Mouse (Mus musculus) CH12.LX (cell line): Measurements from ENCODE around the gene Speg. TPM values are rescaled to one million over a fixed set of nuclear protein-coding genes. Genes with fewer than 3 reads are reported as not detected.
A peak's percentile ranks its signal among the peaks of the same experiment; 100 is the strongest.

Experiments used
- DNase-seq: peaks from one replicate; pipeline ENCODE4 v3.0.0-alpha.2; 2013; ENCODE audit errors: extremely low read depth
- H3K27ac ChIP-seq: 2 replicates; pipeline ENCODE4 v1.5.1; 2012; ENCODE audit warnings: low read depth, mild to moderate bottlenecking, control low read depth, moderate library complexity; ENCODE audit not compliant: insufficient read depth
- H3K27me3 ChIP-seq: replicated peaks from 2 replicates; pipeline ENCODE3; 2012; ENCODE audit warnings: inconsistent platforms
- H3K36me3 ChIP-seq, 2 experiments: replicated peaks in 1 of 2; 2 replicates each; pipeline versions ENCODE3 to v1.6.1; 2012; ENCODE audit warnings: inconsistent platforms in 1 of 2, low read length in 1 of 2, mild to moderate bottlenecking in 1 of 2, mixed read lengths in 1 of 2, moderate library complexity in 1 of 2; ENCODE audit not compliant: control insufficient read depth in 1 of 2, insufficient read depth in 1 of 2
- H3K4me1 ChIP-seq, 2 experiments: 2 replicates each; pipeline ENCODE4 v1.6.1; 2012; ENCODE audit warnings: inconsistent platforms in 1 of 2, moderate library complexity in 1 of 2; ENCODE audit not compliant: insufficient read depth in 2 of 2, control insufficient read depth in 1 of 2
- H3K4me2 ChIP-seq: 2 replicates; pipeline ENCODE4 v1.6.1; 2012; ENCODE audit warnings: low read depth, mild to moderate bottlenecking, control low read depth; ENCODE audit not compliant: poor library complexity, insufficient read depth, severe bottlenecking
- H3K4me3 ChIP-seq, 3 experiments: fragments of 150-350 bp in 1 of 3; sonication (generic) in 1 of 3; replicated peaks in 1 of 3; 2 replicates each; pipeline versions ENCODE3 to v1.5.1; 2011 to 2012; ENCODE audit warnings: low read depth in 2 of 3, low read length in 2 of 3, mild to moderate bottlenecking in 2 of 3, moderate library complexity in 2 of 3, control low read depth in 1 of 3, improper control_type of control experiment in 1 of 3, inconsistent platforms in 1 of 3, mixed read lengths in 1 of 3; ENCODE audit not compliant: poor library complexity in 1 of 3
- H3K79me2 ChIP-seq: replicated peaks from 2 replicates; pipeline ENCODE4 v1.6.1; 2012; ENCODE audit warnings: mild to moderate bottlenecking, moderate library complexity; ENCODE audit not compliant: control insufficient read depth, poor library complexity, insufficient read depth, severe bottlenecking; ENCODE audit errors: extremely low read depth
- H3K9ac ChIP-seq: 2 replicates; pipeline ENCODE4 v1.6.1; 2012; ENCODE audit warnings: low read depth, mild to moderate bottlenecking, control low read depth, moderate library complexity; ENCODE audit not compliant: insufficient read depth
- H3K9me3 ChIP-seq: replicated peaks from 2 replicates; pipeline ENCODE3; 2012; ENCODE audit warnings: low read length, inconsistent platforms, mixed read lengths
- CHD1 ChIP-seq: IDR thresholded peaks from 2 replicates; pipeline ENCODE4 v1.6.1; 2012; ENCODE audit warnings: low read depth, low read length, improper control_type of control experiment, inconsistent platforms
- E2F4 ChIP-seq: IDR thresholded peaks from 2 replicates; pipeline ENCODE4 v1.6.1; 2011; ENCODE audit warnings: low read depth, low read length, improper control_type of control experiment; ENCODE audit not compliant: insufficient replicate concordance
- EP300 ChIP-seq: IDR thresholded peaks from 2 replicates; pipeline ENCODE4 v1.6.1; 2011; ENCODE audit warnings: low read length, improper control_type of control experiment
- JUN ChIP-seq: IDR thresholded peaks from 2 replicates; pipeline ENCODE4 v1.6.1; 2011; ENCODE audit warnings: low read depth, mild to moderate bottlenecking, low read length, improper control_type of control experiment, moderate library complexity; ENCODE audit not compliant: insufficient read depth
- KAT2A ChIP-seq: IDR thresholded peaks from 2 replicates; pipeline ENCODE4 v1.6.1; 2012; ENCODE audit warnings: low read length, improper control_type of control experiment, inconsistent platforms; ENCODE audit not compliant: insufficient replicate concordance
- MAZ ChIP-seq: IDR thresholded peaks from 2 replicates; pipeline ENCODE4 v1.6.1; 2012; ENCODE audit warnings: low read depth, mild to moderate bottlenecking, inconsistent platforms, low read length, improper control_type of control experiment, moderate library complexity
- RAD21 ChIP-seq: IDR thresholded peaks from 2 replicates; pipeline ENCODE4 v1.6.1; 2011; ENCODE audit warnings: low read depth, mild to moderate bottlenecking, low read length, improper control_type of control experiment, moderate library complexity
- RCOR1 ChIP-seq: conservative IDR thresholded peaks from 2 replicates; pipeline ENCODE4 v1.6.1; 2012; ENCODE audit warnings: low read depth, mild to moderate bottlenecking, inconsistent platforms, low read length, improper control_type of control experiment
- TCF12 ChIP-seq: IDR thresholded peaks from 2 replicates; pipeline ENCODE4 v1.6.1; 2014; ENCODE audit warnings: low read depth, mild to moderate bottlenecking, inconsistent platforms, low read length, improper control_type of control experiment
- USF2 ChIP-seq: conservative IDR thresholded peaks from 2 replicates; pipeline ENCODE4 v1.6.1; 2011; ENCODE audit warnings: low read depth, low read length, improper control_type of control experiment
- ZC3H11A ChIP-seq: IDR thresholded peaks from 2 replicates; pipeline ENCODE4 v1.6.1; 2012; ENCODE audit warnings: low read depth, mild to moderate bottlenecking, inconsistent platforms, low read length, improper control_type of control experiment
- ZKSCAN1 ChIP-seq: IDR thresholded peaks from 2 replicates; pipeline ENCODE4 v1.6.1; 2012; ENCODE audit warnings: low read depth, inconsistent platforms, low read length, improper control_type of control experiment, borderline replicate concordance
- dilution Hi-C: fragments of 300-500 bp; cut with MboI; formaldehyde crosslinking; loops from 2 replicates; pipeline ENCODE4 v1.14.3; 2020; ENCODE audit warnings: low sequenced_read_pairs; ENCODE audit not compliant: extremely low pct_unique_long_range_greater_than_20kb, extremely low pct_ligation_motif_present
- in situ Hi-C: fragments of 300-500 bp; cut with MboI; formaldehyde crosslinking; loops from 3 replicates; pipeline ENCODE4 v1.14.3; 2019; ENCODE audit warnings: low sequenced_read_pairs, low pct_ligation_motif_present, low pct_unique_long_range_greater_than_20kb, mixed read lengths
- polyA plus RNA-seq: library from polyadenylated mRNA; unstranded; fragments of >175 nt; gene quantifications from 2 replicates; pipeline ENCODE4 v1.2.1, GENCODE M21; 2012; ENCODE audit warnings: low read depth; ENCODE audit not compliant: insufficient read length
- total RNA-seq, 2 experiments: library from RNA; depleted of rRNA; stranded (reverse); fragments of 300-350 nt in 1 of 2; fragments of >200 nt in 1 of 2; gene quantifications; 2 replicates each; pipeline ENCODE4 v1.2.3; 2012 to 2014

Gene Speg
- total and polyA plus RNA-seq, 3 experiments: 13.1 to 30.7 (median 18.8) TPM

DNA sequence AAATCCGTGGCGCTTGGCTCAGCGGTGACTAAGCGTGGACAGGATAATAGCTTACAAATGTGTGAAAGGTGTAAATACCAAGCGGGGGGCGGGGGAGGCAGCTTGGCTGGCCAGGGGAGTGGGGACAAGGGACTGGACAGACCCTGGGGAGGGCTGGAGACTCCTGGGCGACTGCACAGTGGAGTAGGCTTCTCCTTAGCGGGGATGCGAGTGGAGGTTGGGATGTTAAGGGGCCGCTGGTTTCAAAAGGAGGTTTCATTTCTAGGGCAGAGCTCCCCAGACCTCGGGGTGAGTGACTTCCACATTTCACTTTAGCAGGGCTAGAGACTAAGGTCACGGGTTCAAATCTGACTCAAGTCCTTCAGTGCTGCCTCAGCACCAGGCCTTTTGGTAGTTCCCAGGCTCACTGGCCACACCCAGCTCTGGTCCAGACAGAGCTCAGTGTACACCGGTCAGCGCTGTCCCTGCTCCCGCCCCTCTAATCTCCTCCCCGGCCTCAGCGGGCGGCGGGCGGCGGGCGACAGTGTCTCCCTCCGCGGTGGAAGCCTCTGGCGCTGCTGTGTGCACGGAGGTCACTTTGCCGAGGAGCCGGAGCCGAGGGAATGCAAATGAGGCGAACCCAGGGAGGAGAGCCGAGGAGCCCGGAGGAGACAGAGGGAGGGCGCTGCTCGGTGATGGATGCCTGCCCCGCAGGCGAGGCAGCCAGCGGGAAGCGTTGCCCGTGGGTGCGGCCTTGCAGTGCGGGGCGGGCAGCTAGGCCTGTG, 83.1 kb downstream of the Speg start:
- Histone ChIP-seq H3K9me3 (no peaks in the 10 kb centered on the region), H3K4me3 (peak overlapping the region in 1 of 3 experiments; percentile 11), H3K4me2 (peak overlapping the region; percentile 73; the same call in 1 of the 2 replicates), H3K79me2 (no peaks in the 10 kb centered on the region), H3K4me1 (peaks cover 0 to 5% of the 10 kb centered on the region in 2 experiments; a peak in 1 of 4 replicates), H3K27ac (no peak overlapping the region), H3K9ac (no peak overlapping the region), H3K27me3 (peaks cover 62% of the 10 kb centered on the region), H3K36me3 (no peaks in the 10 kb centered on the region)
- DNase-seq: no peak
- dilution Hi-C loops: no loop called here
- in situ Hi-C loops: loop anchor here (25.0 kb wide), 1 partner anchor 521 kb away; the partner anchor contains the start of gene Cfap65
- TF ChIP-seq RCOR1 (no peak), E2F4 (no peak), TCF12 (no peak)

DNA sequence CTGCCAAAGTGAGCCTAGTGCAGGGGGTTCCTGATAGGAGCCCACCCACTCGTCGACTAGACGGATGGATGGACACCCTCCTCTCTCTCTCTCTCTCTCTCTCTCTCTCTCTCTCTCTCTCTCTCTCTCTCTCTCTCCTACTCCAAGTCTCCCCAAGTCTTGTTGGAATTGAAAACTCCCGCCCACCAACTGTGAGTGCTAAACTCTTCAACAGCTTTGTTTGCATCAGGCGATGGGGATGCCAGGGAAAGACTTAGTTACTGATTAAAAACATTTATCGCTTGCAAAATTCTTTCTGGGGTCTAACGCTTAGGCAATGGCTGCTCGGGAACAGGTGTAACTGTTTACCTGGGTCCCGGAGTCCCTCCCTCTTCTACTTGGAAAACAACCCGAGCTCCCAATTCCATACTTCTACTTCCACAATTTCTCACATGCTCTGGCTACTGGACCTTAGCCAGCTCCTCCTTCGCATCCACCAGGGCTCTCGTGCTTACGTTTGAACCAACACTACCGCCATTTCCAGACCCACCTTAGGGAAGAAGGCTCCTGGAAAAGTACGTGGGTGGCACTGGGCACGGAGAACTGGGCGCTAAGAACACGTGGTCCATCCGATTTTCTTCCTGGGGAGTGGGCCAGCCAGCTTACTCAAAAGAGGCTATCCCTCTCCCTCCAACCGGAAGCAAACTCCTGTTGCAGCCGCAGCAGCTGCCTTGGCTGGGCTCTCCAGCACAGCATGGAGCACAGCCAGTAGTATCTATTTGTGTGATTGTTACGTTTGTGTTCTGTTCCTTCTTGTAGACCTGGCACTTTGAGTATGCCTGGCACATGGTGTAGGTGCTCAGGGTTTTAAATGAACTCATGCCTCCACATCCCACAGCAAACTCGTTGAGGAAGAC, 83.9 kb downstream of the Speg start:
- Histone ChIP-seq H3K36me3 (no peaks in the 10 kb centered on the region), H3K27ac (no peak overlapping the region), H3K79me2 (no peaks in the 10 kb centered on the region), H3K4me2 (peak overlapping the region; percentile 73; the same call in 1 of the 2 replicates), H3K27me3 (peaks cover 60% of the 10 kb centered on the region), H3K4me1 (peaks cover 0 to 5% of the 10 kb centered on the region in 2 experiments; a peak in 1 of 4 replicates), H3K4me3 (no peak overlapping the region), H3K9ac (no peak overlapping the region), H3K9me3 (no peaks in the 10 kb centered on the region)
- dilution Hi-C loops (no loop called here), in situ Hi-C loops (loop anchor here (25.0 kb wide), 1 partner anchor 522 kb away; the partner anchor contains the start of gene Cfap65)
- TF ChIP-seq JUN (no peak), ZKSCAN1 (no peak), MAZ (no peak), KAT2A (no peak), ZC3H11A (no peak), RCOR1 (no peak), EP300 (no peak), CHD1 (no peak), RAD21 (no peak), USF2 (no peak)
- DNase-seq: no peak
